ENCODE assay signal across 8 mouse cellular contexts in genomic region chr1:131525101-131525585, GRCm38 (mm10). TPM values are rescaled to one million over a fixed set of nuclear protein-coding genes. Genes with fewer than 3 reads are reported as not detected.
DNase-seq lines count a peak whose midpoint lies in the region; ATAC-seq lines count a peak whose summit lies in the region.

No protein-coding gene starts in this region.

- no peaks in the 10 kb centered on the region for H3K27me3 ChIP-seq in embryonic facial prominence, embryonic 12.5 days
- no peaks in the 10 kb centered on the region for H3K27me3 ChIP-seq in heart, embryonic 16.5 days (ENCODE audit: control insufficient read depth, insufficient read depth, low read length)
- no peaks in the 10 kb centered on the region for H3K27me3 ChIP-seq in lung, embryonic 15.5 days

- WGBS in embryonic facial prominence, embryonic 12.5 days: under 1% methylated on average over 26 of the region's 26 CpGs
- 1% methylated on average over 26 of the region's 26 CpGs for WGBS in heart, embryonic 16.5 days
- under 1% methylated on average over 26 of the region's 26 CpGs for WGBS in lung, embryonic 15.5 days

- H3K4me2 ChIP-seq in embryonic facial prominence, embryonic 12.5 days (replicated peaks): peak overlapping the region; percentile 95
- H3K4me2 ChIP-seq in heart, embryonic 16.5 days (ENCODE audit: low read depth, low read length): peak overlapping the region; percentile 95
- peak overlapping the region; percentile 93 for H3K4me2 ChIP-seq in lung, embryonic 15.5 days

- ATAC-seq in embryonic facial prominence, embryonic 12.5 days (ENCODE audit: insufficient number of reproducible peaks, insufficient read depth, low FRiP score, low TSS enrichment): no peak
- no peak for ATAC-seq in heart, embryonic 16.5 days (replicated peaks; ENCODE audit: extremely low read depth, insufficient read depth, low FRiP score)
- ATAC-seq in lung, embryonic 15.5 days (ENCODE audit: borderline replicate concordance, extremely low read depth, low FRiP score, low TSS enrichment): no peak

- peak overlapping the region; percentile 92 for H3K9ac ChIP-seq in embryonic facial prominence, embryonic 12.5 days
- peak overlapping the region; percentile 85 for H3K9ac ChIP-seq in heart, embryonic 16.5 days (ENCODE audit: low read length)
- peak overlapping the region; percentile 71 for H3K9ac ChIP-seq in lung, embryonic 15.5 days

- peak overlapping the region; percentile 97 for H3K27ac ChIP-seq in embryonic facial prominence, embryonic 12.5 days
- H3K27ac ChIP-seq in heart, embryonic 16.5 days (ENCODE audit: low read length): peak overlapping the region; percentile 91
- H3K27ac ChIP-seq in lung, embryonic 15.5 days: peak overlapping the region; percentile 96

- peaks cover 49% of the 10 kb centered on the region for H3K4me1 ChIP-seq in embryonic facial prominence, embryonic 12.5 days
- peaks cover 45% of the 10 kb centered on the region for H3K4me1 ChIP-seq in heart, embryonic 16.5 days (ENCODE audit: control insufficient read depth, insufficient read depth, low read length)
- peaks cover 41% of the 10 kb centered on the region for H3K4me1 ChIP-seq in lung, embryonic 15.5 days

- no peaks in the 10 kb centered on the region for H3K9me3 ChIP-seq in embryonic facial prominence, embryonic 12.5 days
- no peaks in the 10 kb centered on the region for H3K9me3 ChIP-seq in heart, embryonic 16.5 days (replicated peaks; ENCODE audit: control insufficient read depth, low read length)
- H3K9me3 ChIP-seq in lung, embryonic 15.5 days: no peaks in the 10 kb centered on the region

- no peaks in the 10 kb centered on the region for H3K36me3 ChIP-seq in embryonic facial prominence, embryonic 12.5 days
- no peaks in the 10 kb centered on the region for H3K36me3 ChIP-seq in heart, embryonic 16.5 days (ENCODE audit: control insufficient read depth, insufficient read depth)
- no peaks in the 10 kb centered on the region for H3K36me3 ChIP-seq in lung, embryonic 15.5 days

- peak overlapping the region; percentile 90 for H3K4me3 ChIP-seq in embryonic facial prominence, embryonic 12.5 days
- H3K4me3 ChIP-seq in heart, embryonic 16.5 days (ENCODE audit: low read length): peak overlapping the region; percentile 84
- peak overlapping the region; percentile 85 for H3K4me3 ChIP-seq in lung, embryonic 15.5 days

- peak; percentile 79 for DNase-seq in 416B (ENCODE audit: low read depth)
- DNase-seq in T-cell, adult 2 months (ENCODE audit: low spot score): peak; percentile 30
- DNase-seq in kidney, postnatal 4 days: peak; percentile 66 to 77
- peak; percentile 50 for DNase-seq in right cerebral cortex, adult 18-20 months
- no peak for DNase-seq in urinary bladder, postnatal 36 days (ENCODE audit: low spot score in 2 of 2)

RNA-seq across cellular contexts. Expression of gene Srgap2, which starts 2.0 kb away (rescaled TPM):
- 15.9 and 18.3 TPM in 2 replicates for polyA plus RNA-seq in embryonic facial prominence, embryonic 12.5 days (2016; fragmentation: Nextera tagmentation; extraction: Ambion mirVana)
- 13.3 and 16.6 TPM in 2 replicates for polyA plus RNA-seq in heart, embryonic 16.5 days (2015; fragmentation: Nextera tagmentation; extraction: Ambion mirVana)
- 11.0 and 14.1 TPM in 2 replicates for polyA plus RNA-seq in lung, embryonic 15.5 days (2015; fragmentation: Nextera tagmentation; extraction: Ambion mirVana)

RNA-seq across cellular contexts. Expression of gene Fam72a, which starts 2.6 kb away (rescaled TPM):
- polyA plus RNA-seq in embryonic facial prominence, embryonic 12.5 days (2016; fragmentation: Nextera tagmentation; extraction: Ambion mirVana): 3.4 and 3.8 TPM in 2 replicates
- polyA plus RNA-seq in heart, embryonic 16.5 days (2015; fragmentation: Nextera tagmentation; extraction: Ambion mirVana): 2.4 and 3.2 TPM in 2 replicates
- 2.3 and 3.0 TPM in 2 replicates for polyA plus RNA-seq in lung, embryonic 15.5 days (2015; fragmentation: Nextera tagmentation; extraction: Ambion mirVana)

Comparison
In these comparisons a context has a peak if more than half of its experiments do, and no peak if none do; other contexts are left out.
1. DNase-seq: peak in 416B (single experiment), T-cell, adult 2 months (single experiment), kidney, postnatal 4 days (2 of 2) and right cerebral cortex, adult 18-20 months (single experiment); none in urinary bladder, postnatal 36 days (0 of 2).
2. Peak in every context shown above with its lines, with median percentiles within 50 percentile points of each other: H3K27ac ChIP-seq, H3K4me2 ChIP-seq, H3K4me3 ChIP-seq and H3K9ac ChIP-seq.